Mouse (Mus musculus) granulocyte monocyte progenitor cell, adult 5-6 weeks (primary cell): ENCODE data around the gene Skap1. TPM values are rescaled to one million over a fixed set of nuclear protein-coding genes. Genes with fewer than 3 reads are reported as not detected.
A peak's percentile ranks its signal among the peaks of the same experiment; 100 is the strongest.

Experiments
- ATAC-seq: replicated peaks from 2 replicates; pipeline ENCODE4 v1.8.0; 2016; ENCODE audit warnings: mild to moderate bottlenecking, moderate TSS enrichment, inconsistent platforms; ENCODE audit not compliant: poor library complexity, severe bottlenecking
- total RNA-seq, 2 experiments: library from RNA; stranded (forward) in 1 of 2; stranded (reverse) in 1 of 2; fragments of 200-712, 200-1000 nt in 1 of 2; fragments of >200 nt in 1 of 2; fragmentation: Nextera tagmentation in 1 of 2; gene quantifications; 2 replicates each; pipeline ENCODE4 v1.2.3; 2014 to 2017

Gene Skap1
- total RNA-seq, 2 experiments from 2014 or later = 0.98 TPM; not detected in 1

DNA sequence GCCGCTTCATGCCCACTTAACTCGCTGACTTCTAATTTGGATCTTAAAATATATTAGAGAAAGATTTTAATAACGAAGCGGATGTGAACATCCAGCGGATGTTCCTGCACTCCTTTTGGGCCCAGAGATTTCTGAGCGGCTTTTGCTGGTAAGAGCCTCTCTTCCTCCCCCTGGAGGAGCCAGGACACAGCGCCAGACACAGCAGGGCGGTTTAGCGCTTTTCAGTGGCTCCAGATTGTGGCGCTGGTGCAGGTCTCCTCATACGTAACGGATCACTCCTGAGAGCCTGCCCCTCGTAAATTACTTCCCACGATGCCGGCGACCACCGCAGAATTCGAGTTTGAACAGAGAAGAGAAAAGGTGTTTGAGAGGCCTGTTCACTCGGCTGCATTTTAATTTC, 271.5 kb downstream of the Skap1 start:
- no peak; the same call in 1 of the 2 replicates for ATAC-seq

DNA sequence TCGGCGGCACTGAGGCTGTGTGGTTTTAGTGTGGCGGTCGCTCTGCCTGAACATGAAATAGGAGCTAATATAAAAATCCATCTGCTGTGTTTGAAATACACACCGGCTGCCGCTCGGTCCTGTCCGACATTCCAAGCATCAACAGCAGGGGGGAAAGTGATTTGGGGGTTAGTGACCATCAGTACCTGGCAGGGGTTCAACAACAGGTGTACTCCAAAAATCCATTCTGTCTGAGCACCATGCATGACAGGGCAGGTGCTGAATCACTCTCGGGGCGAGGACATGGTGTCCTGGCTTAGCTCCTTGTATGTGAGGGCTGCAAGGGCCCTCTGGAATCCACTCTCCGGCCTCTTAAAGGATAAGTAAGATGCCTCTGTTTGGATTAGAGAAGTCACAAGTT, 272.0 kb downstream of the Skap1 start:
- no peak for ATAC-seq

DNA sequence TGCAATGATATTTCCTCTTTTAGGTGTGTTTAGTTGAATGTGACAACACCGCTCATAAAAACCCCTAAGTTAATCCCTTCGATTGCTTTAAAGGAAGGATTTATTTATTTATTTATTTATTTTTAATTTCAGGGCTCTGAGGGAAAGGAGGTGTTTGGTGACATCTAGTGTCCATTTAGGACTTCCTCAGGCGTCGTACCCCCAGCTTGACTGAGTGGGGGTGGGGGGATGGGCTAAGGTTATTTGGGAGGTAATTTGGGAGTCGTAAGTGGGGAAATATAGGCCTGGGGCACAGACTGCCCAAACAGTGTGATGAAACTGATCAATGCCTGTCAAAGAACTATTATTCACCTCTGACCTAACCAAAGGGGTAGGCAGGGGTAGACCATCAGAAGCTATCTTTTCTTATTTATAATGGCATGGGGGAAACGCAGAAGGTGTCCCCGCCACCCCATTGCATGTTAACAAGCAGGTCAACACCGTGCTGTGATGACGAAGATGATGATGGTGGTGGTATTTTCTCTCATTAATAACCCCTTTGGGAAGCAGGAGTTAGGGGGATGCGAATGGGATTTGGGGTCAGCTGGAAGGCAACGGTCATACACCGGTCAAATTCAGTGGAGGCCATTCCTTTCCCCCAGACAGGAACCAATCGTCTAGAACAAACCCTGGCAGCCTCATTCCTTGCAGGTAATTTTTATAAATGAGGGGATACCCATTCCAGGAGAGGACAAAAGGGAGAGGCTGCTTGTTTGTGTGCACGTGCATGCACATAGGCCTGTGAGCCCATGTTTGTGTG, 273.5 kb downstream of the Skap1 start:
- ATAC-seq = no peak

DNA sequence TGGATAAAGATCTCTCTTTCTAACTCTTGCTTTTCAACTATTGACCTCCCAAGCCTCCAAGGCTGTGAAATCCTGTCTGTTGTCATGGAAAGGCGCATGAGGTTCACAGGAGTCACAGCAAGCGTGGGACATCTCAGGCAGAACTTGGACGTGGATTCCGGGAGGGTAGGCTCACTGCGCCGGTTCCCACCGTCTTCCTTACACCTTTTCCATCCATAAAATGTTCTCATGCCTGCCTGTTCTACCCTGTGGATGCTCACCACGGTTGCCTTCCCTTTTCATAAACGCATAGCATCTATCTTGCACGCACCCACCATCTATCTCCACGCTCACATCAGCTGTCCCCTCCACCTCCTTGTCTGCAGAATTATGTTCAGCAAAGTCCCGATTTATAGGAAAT, 276.4 kb downstream of the Skap1 start:
- no peak for ATAC-seq

DNA sequence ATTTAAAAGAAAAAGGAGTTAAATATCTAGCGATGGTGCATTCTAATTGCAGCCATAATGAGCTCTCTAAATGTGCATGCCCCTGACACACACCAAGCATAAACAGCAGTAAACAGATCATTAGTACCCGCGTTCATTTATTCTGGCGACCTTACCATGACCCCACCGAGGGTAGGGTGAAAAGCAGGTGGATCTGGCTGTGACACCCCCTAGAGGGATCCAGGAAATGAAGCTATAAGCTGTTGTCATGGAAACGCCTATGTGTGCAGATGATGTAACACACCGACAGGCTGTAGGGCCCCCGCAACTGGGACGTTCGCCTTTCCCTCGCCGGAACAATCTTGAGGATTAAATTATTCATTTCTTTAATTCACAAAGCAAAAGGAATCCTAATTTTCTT, 277.6 kb downstream of the Skap1 start:
- no peak; the same call in 1 of the 2 replicates for ATAC-seq

DNA sequence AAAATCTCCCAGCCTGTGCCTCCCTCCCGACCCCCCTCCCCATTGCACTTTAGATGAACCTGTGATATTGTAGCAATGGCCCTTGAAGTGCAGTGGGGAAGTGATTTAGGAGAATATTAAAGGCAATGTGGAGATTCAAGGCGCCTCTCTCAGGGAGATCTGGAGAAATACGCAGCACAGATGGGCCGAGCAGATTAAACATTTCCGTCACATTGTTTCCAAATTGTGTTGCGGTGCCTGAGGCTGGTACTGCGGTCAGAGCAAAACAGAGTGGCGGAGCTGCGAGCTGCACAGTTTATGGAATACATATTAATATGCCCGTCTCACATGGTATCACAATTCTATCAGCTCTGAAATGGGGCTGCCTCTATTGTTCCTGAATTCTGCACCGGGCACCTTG, 278.6 kb downstream of the Skap1 start:
- ATAC-seq = 0 out of 2 replicates have a peak, but pooled peaks have one; percentile 22

DNA sequence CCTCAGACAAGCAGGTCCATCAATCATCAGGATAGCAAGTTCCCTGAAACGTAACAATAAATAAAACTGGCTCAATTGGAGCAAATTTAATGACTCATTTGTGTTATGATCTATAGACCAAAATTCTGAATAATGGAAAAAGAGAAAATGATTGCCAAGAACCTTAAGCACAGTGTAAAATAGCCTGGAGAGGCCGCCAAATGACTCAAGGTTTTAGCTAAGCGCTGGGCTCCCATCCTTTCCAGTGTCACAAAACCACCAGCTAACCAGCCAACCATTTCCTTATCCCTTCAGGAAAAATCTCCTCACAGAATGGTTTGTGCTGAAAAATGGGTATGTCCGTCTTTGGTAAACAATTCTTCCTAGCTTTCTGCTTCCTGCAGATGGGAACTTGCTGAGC, 279.5 kb downstream of the Skap1 start:
- ATAC-seq = no peak

DNA sequence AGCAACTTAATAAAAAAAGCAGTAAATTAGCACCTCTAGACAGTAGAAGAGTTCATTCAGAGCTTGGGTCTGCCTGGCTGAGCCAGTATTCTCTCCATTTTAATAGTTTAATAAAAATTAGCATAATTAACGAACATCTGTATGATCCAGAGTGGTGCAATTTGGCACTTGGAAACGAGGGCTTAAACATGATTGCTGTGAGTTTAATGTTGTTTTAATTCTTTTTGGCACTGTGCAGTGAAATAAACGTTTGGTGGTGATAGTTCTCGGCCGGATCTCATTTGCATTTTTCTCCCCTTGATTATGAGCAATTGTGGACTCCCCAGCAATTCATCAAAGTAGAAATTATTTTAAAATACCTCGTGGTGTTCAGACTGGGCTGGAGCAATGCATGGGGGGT, 282.3 kb downstream of the Skap1 start:
- no peak for ATAC-seq

DNA sequence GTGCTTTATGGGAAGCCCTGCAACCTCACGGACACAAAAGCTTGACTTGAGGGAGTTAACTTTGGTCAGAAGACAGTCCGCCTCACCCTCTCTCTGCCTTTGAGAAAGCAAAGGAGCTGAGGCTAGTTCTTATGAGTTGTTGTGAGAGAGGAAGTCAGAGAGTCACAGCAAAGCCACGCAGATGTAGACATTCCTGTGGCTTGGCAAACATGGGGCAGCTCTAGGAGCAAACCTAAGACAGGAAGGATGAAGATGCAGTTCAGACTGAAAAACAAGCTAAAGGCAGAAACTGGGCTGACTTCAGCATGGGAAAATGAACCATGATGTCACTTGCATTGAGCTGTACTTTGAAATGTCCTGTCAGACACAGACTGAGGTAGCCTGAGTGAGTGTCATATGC, 283.2 kb downstream of the Skap1 start:
- ATAC-seq = no peak

DNA sequence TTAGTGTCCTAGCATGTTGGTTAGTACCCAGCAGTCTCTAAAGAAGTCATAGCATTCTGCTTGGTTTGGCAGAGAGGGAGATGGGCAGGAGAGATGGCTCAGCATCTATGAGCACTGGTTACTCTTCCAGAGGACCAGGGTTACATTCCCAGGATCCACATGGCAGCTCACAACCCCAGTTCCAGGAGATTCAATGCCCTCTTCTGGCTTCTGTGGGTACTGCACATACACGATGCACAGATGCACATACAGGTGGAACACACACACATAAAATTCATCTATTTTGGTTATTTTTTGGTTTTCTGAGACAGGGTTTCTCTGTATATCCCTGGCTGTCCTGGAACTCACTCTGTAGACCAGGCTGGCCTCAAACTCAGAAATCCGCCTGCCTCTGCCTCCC, 290.9 kb downstream of the Skap1 start:
- ATAC-seq = no peak

DNA sequence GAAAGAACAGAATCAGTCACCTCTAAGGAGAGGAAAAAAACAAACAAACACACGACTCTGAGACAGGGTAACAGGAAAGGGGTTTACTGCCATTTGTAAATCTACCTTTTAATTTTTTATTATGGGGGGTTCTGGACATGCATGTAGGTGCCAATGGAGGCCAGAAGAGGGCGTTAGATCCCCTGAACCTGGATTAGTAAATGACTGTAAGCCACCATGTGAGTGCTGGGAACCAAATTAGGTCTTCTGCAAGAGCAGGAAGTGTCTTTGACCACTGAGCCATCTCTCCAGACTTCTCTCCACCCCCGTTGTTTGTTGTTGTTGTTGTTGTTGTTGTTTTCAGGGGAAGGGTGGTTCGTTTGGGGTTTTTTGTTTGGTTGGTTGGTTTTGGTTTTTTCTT, 293.0 kb downstream of the Skap1 start:
- ATAC-seq = no peak

DNA sequence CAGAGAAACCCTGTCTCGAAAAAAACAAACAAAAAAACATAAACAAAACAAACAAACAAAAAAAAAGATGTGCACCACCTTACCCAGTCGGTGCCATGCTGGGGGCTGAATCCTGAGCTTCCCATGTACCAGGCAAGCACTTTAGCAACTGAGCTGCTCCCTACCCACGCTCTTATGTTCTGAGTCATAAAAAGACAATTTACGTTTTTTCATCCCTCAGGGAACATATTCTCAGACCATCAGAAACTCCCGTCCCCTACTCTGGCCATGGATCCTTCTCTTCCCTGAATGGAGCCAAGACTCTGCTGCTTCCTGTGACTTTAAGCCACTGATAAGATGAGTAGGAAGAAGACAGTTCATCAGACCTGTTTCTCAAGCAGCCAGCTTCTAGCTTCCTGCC, 294.0 kb downstream of the Skap1 start:
- ATAC-seq = no peak

DNA sequence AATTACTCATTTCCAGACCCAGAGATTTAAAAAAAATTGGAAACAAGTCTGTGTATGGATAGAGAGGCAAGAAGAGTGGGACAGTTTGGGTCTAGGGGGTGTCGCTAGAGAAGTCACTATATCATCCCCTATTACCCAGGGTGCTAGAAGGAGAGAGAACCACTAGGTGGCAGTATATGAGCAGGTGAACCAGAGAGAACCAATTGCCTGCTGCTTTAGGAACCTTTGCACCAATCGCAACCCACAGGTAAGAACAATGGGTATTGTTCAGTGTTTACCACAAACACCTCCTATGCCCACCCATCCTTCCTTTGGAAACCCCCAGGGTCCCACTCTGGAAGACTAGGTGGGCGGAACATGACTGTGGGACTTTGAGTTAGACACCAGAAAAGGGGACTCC, 295.6 kb downstream of the Skap1 start:
- peak; percentile 87 for ATAC-seq

DNA sequence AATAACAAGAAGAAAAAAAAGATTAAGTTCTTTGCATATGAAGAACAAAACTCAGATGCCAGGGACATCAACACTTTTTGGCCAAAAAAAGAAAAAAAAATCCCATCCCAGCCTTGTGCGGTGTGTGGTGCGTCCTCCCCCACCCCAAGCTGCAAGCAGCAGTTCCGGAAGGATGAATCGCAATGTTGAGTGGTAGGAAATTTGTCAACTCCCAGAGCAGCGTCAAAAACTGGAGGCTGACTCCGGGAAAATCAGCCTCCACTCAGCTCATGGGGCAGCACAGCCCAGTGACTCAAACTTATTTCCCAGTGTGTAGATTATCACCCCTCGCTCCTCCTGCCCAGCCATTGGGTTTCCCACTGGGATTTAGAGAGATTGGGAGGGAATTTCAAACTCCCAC, 297.6 kb downstream of the Skap1 start:
- no peak for ATAC-seq

DNA sequence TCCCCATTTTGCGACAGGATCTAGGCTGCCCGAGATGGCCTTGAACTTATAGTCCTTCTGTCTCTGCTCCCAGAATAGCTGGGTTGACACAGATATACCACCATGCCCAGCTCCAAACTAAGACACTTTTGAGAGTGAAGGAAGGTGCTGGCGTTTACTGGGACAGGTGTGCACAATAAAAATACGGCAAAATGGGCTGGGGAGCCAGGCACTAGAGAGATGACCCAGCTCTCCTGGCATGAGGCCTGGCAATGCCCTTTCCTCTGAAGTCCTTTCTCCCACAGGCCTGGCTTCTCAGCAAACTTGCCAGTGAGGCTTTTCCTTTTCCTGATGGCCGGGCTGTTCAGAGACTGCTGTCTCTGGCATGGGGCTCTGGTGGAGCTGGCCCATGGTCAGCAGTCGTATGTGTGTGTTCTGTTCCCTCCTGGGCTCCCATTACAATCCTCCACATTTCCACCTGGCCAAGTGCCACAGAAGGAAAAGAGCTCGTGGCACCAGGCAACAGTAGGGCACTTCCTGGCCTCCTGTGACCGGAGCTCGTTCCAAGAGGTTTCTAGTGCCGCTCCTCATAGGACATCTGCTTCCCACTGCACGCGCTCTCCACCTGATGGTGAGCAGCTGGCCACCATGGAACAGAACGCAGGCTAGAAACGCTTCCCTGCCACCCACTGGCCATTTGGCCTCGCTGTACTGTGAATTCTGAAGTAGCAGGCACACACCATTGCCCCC, 298.5 kb downstream of the Skap1 start:
- ATAC-seq = no peak

DNA sequence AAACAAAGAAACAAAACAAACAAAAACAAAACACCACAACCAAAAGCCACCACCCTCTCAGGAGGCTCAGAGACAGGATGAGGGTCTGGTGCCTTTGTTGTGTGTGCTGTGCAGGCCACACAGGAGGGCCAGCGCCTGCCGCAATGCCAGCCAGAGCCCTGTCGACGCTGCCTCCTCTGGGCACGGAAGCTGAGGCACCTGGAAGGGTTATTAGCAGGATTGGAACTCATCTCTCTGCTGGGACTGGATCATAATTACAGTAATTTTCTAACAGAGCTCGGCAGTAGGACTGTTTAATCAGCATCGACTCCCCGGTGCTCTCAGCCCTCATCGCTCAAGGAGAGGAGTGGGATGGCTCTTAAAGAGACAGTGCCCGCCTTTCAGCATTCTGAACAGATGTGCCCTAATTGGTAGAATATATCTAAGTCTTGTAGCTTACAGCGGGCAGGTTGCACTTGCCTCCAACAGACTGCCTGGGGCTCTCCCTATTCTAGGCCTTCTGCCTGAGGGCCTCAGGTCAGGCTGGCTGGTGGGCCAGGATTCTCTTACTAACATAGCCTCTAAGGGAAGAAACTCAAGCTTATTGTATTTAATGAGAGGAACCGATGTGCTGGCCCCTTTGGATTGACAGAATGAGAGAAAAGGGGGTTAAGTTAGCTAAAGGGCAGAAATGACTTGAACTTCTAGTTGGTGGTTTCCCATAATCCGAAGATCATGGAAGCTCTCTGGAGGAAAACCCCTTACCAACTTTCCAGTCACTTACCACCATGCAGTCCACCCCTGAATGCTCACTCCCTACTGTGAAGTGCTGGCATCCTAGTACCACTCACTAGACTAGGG, 300.3 kb downstream of the Skap1 start:
- ATAC-seq = no peak

DNA sequence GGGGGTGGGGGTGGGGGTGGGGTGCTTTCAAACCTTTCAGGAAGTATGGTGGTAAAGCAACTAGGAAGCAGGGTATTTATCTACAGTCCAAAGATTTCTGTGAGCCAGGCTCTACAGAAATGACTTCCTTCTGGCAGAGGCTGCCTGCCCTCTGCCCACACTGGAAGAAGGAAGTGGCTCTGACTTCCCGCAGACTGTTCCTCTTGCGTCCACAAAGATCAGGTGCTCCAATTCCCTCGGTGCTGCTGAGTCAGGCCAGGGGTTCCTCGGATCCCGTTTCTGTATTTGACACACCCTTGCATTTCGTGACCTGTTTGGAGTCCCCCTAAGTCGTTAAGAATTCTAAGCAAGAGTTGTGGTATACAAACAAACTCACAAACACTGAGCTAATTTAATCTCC, 301.3 kb downstream of the Skap1 start:
- peak; percentile 94 for ATAC-seq

DNA sequence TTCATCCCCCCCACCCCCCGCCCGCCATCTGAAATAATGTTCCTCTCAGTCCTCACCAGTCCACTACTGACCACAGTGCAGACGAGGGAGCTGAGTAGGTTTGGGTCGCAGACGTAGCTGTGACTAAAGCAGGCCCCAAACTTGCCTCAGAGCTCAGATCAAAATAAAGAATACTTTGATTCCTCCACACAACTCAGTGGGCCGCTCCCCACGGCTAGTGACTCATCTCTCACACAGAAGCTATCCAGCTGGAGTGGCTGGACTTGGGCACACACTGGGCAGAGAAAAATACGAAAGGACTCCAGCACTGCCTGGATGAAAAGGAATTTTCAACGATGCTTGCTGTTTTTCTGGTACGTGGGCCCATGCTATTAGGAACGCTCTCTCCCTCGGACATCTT, 302.2 kb downstream of the Skap1 start:
- no peak for ATAC-seq

DNA sequence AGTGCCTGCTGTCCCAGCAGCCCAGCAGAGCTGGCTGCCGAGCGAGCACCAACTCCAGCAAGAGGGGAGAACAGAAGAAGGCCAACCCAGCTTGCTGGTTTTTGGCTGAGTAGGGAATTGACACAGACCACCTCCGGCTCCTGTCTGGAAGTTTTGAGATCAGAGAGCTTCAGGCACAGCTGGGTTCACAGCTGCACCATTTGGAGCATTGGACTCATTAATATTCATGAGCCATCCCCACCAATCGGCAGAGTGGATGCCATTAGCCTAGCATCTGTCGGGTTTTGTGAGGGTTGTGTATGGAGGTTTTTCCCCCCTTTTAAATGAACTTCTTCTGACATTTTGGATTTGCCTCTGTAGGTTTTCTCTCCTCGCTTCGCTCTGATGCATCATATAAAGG, 302.7 kb downstream of the Skap1 start:
- no peak for ATAC-seq

DNA sequence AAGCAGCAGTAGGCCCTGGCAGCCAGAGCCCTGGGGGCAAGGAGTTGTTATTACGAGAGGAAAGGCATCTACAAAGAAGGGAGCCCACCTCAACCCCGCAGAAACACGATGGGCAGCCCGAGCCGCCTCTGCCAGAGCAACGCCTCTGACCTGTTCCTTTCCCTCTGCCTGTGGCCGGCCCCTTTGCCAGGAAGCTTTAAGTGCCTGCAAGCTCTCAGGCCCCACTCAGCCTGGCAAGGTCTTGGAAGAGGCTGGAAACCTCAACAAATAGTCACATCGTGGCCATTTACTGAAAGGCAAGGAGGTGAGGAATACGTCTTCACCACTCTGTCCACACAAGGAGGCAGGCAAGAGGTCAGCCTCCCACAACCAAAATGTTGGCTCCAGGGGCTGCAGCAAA, 303.8 kb downstream of the Skap1 start:
- ATAC-seq = no peak
